Mouse (Mus musculus): Measurements from ENCODE around the gene Acsl5. TPM values are rescaled to one million over a fixed set of nuclear protein-coding genes. Genes with fewer than 3 reads are reported as not detected.
A peak's percentile ranks its signal among the peaks of the same experiment; 100 is the strongest.

Gene Acsl5
- total RNA-seq, 2 experiments from 2014 or later = 11.8 to 12.0 TPM

- DNase-seq = no peak
- intact Hi-C loops (cut with DNase I) = no loop called here
Measured at GRCm38 (mm10) chr19:55236564-55236963, 15.2 kb upstream of the Acsl5 start.

GRCm38 (mm10) chr19:55239766-55240426 is 11.8 kb upstream of the Acsl5 start:
- no peak for DNase-seq
- intact Hi-C loops (cut with DNase I) = no loop called here

GRCm38 (mm10) chr19:55241186-55241645 is 10.5 kb upstream of the Acsl5 start, which contains the start of gene Gucy2g:
Gucy2g (minus strand) TSS chr19:55241236.
- no peak for DNase-seq
- intact Hi-C loops (cut with DNase I) = no loop called here

GRCm38 (mm10) chr19:55244791-55245231 is 6.9 kb upstream of the Acsl5 start:
- peak; percentile 62 to 64 for DNase-seq
- intact Hi-C loops (cut with DNase I) = no loop called here

- intact Hi-C loops (cut with DNase I) = no loop called here
- DNase-seq = no peak
Measured at GRCm38 (mm10) chr19:55247563-55247962, 4.2 kb upstream of the Acsl5 start.

GRCm38 (mm10) chr19:55247991-55248520 is 3.7 kb upstream of the Acsl5 start:
- intact Hi-C loops (cut with DNase I) = no loop called here
- no peak for DNase-seq

- intact Hi-C loops (cut with DNase I) = no loop called here
- no peak for DNase-seq
Measured at GRCm38 (mm10) chr19:55250451-55250850, 1.3 kb upstream of the Acsl5 start.

- no peak for DNase-seq
- intact Hi-C loops (cut with DNase I) = no loop called here
Measured at GRCm38 (mm10) chr19:55253239-55253569, 1.5 kb downstream of the Acsl5 start.

GRCm38 (mm10) chr19:55253570-55254441 is 2.1 kb downstream of the Acsl5 start:
- DNase-seq = peak; percentile 72 to 84
- intact Hi-C loops (cut with DNase I) = no loop called here

- DNase-seq = no peak
- intact Hi-C loops (cut with DNase I) = no loop called here
Measured at GRCm38 (mm10) chr19:55254513-55255016, 2.8 kb downstream of the Acsl5 start.

GRCm38 (mm10) chr19:55256156-55256555 is 4.4 kb downstream of the Acsl5 start:
- intact Hi-C loops (cut with DNase I) = no loop called here
- DNase-seq = no peak

- intact Hi-C loops (cut with DNase I) = no loop called here
- no peak for DNase-seq
Measured at GRCm38 (mm10) chr19:55257656-55258375, 6.1 kb downstream of the Acsl5 start.

- intact Hi-C loops (cut with DNase I) = no loop called here
- no peak for DNase-seq
Measured at GRCm38 (mm10) chr19:55258514-55258913, 6.8 kb downstream of the Acsl5 start.

GRCm38 (mm10) chr19:55260389-55261184 is 8.8 kb downstream of the Acsl5 start:
- DNase-seq = no peak
- intact Hi-C loops (cut with DNase I) = no loop called here

- no peak for DNase-seq
- intact Hi-C loops (cut with DNase I) = no loop called here
Measured at GRCm38 (mm10) chr19:55265269-55265668, 13.5 kb downstream of the Acsl5 start.

GRCm38 (mm10) chr19:55266786-55267185 is 15.0 kb downstream of the Acsl5 start:
- intact Hi-C loops (cut with DNase I) = no loop called here
- no peak for DNase-seq

- DNase-seq = no peak
- intact Hi-C loops (cut with DNase I) = no loop called here
Measured at GRCm38 (mm10) chr19:55268150-55268549, 16.4 kb downstream of the Acsl5 start.

- intact Hi-C loops (cut with DNase I) = no loop called here
- no peak for DNase-seq
Measured at GRCm38 (mm10) chr19:55269051-55269450, 17.3 kb downstream of the Acsl5 start.

- intact Hi-C loops (cut with DNase I) = no loop called here
- DNase-seq = no peak
Measured at GRCm38 (mm10) chr19:55271448-55271847, 19.7 kb downstream of the Acsl5 start.

- DNase-seq = no peak
- intact Hi-C loops (cut with DNase I) = no loop called here
Measured at GRCm38 (mm10) chr19:55273340-55273739, 21.6 kb downstream of the Acsl5 start.
